Mouse (Mus musculus): ENCODE results near the gene Slc37a3.
"Not testable (repeated sequence)": the region's sequence is repeated elsewhere in the genome, so short reads cannot be mapped to it uniquely, and the experiment has no call there.

The Slc37a3 gene

GRCm38 (mm10) chr6:39377311-39377827 lies at the start of gene Slc37a3:
Gene Slc37a3 (minus strand): TSS chr6:39377675.
- peak; percentile 80 to 94 for DNase-seq (ENCODE audit: low spot score in 2 of 2)

DNA sequence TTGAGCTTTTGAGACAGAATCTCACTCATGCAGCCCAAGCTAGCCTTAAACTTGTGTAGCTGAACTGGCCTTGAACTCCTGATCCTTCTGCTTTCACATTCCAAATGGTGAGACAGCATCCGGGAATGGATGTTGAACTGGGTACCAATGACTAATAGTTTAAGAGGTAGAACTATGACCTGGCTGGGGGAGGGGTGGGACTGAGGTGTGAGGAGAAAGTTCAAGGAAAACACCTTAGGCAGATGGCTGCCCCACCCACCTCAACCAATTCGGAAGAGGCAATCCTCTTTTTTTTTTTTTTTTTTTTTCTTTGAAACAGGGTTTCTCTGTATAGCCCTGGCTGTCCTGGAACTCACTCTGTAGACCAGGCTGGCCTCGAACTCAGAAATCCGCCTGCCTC lies 49.2 kb upstream of the Slc37a3 start:
- DNase-seq (ENCODE audit: low spot score in 2 of 2) = no peak

GRCm38 (mm10) chr6:39425181-39425580 lies 47.7 kb upstream of the Slc37a3 start:
- peak in 1 of 2 experiments; percentile 40 for DNase-seq (ENCODE audit: low spot score in 2 of 2)

DNA sequence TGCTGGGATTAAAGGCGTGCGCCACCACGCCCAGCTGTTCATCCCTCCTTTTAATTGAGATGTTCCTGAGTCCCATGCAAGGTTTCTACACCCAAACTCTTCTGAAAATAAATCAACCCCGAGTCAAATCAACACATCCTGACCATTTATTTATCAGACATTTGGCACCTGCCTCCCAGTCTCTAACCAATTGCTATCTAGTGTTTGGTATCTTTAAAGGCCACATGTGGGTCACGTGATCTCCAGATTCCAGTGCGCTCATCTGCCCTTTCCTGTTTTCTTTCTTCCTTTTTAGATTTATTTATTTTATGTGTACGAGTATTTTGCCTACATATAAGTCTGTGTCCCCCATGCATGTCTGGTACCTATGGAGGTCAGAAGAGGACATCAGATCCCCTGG lies 46.2 kb upstream of the Slc37a3 start:
- DNase-seq (ENCODE audit: low spot score in 2 of 2) = peak; percentile 30 to 60

- peak; percentile 49 to 50 for DNase-seq (ENCODE audit: low spot score in 2 of 2)
Observed at GRCm38 (mm10) chr6:39423130-39423551, 45.7 kb upstream of the Slc37a3 start.

DNA sequence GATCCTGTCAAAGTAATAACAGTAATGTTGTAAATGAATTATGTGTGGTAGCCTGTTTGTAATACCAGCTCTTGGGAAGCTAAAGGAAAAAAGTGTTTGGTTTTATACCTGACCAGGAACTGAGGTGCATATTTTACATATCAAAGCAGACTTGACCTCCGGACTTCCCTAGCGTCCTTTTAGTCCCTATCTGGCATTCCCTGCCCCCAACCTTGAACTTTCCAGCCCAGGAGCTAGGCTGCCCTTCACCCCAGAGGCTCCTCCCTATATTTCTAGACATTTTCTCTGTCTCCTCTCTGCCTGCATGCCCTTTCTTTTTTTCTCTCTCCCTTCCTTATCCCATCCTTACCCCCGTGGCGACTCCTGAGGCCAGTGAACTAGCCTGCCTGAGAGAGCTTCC lies 43.4 kb upstream of the Slc37a3 start:
- DNase-seq (ENCODE audit: low spot score in 2 of 2) = no peak

GRCm38 (mm10) chr6:39419851-39420721 lies 42.6 kb upstream of the Slc37a3 start, which contains the start of gene Mkrn1:
Gene Mkrn1 (minus strand): TSS chr6:39420462.
- DNase-seq (ENCODE audit: low spot score in 2 of 2) = peak; percentile 87 to 91

DNA sequence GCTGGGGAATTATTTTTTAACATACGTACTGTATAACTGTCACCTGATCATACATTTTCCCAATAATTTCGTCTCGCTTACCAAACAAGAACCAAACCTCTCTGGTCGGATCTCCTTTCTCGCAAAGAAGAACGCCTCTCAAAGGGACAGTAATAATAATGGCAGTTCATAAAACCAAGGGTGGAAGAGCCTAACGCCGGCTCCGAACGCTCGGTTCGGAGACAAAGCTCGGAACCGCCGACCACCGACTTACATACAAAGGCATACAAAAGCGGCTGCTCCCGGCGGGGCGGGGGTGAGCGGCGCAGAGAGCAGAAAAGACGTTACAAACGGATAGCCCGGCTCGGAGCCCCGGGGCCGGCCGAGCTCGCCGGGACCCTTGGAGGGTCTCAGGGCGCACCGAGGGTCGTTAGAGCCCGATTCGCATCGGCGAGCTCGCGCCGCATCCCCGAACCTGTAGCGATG lies 41.9 kb upstream of the Slc37a3 start:
- peak in 1 of 2 experiments; percentile 29 for DNase-seq (ENCODE audit: low spot score in 2 of 2)

- DNase-seq (ENCODE audit: low spot score in 2 of 2) = not testable (repeated sequence)
Observed at GRCm38 (mm10) chr6:39416654-39417053, 39.2 kb upstream of the Slc37a3 start.

DNA sequence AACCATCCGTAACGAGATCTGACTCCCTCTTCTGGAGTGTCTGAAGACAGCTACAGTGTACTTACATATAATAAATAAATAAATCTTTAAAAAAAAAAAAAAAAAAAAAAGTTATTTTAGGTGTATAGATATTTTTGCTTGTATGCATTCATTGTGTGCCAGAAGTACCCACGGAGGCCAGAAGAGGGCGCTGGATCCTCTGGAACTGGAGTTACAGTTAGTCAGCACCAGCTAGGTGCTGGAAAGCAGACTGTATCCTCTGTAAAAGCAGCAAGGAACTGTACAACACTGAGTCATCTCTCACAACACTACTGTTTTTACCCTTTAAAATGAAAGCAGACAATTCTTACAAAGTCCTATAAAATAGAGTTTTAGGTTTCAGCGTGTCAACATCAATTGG lies 38.3 kb upstream of the Slc37a3 start:
- DNase-seq (ENCODE audit: low spot score in 2 of 2) = peak; percentile 85 to 92

GRCm38 (mm10) chr6:39414106-39414505 lies 36.6 kb upstream of the Slc37a3 start:
- DNase-seq (ENCODE audit: low spot score in 2 of 2) = no peak

DNA sequence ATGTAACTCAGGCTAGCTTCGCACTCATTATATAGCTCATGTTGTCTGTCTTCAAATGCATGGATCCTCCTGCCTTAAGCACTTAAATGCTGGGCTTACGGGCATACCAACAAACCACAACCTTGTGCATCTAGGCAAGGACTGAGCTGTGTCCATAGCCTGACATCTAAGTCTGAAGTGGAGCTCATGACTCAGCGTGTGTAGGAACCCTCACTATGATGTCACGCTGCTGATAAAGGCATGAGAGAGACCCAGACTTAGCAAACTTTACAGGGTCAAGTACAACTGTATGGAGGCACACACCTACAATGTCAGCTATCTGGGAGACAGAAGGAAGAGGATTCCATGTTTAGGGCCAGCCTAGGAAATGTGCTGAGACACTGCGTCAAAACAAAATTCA lies 29.0 kb upstream of the Slc37a3 start:
- DNase-seq (ENCODE audit: low spot score in 2 of 2) = no peak

- no peak for DNase-seq (ENCODE audit: low spot score in 2 of 2)
Observed at GRCm38 (mm10) chr6:39403136-39403535, 25.7 kb upstream of the Slc37a3 start.

GRCm38 (mm10) chr6:39400343-39400742 lies 22.9 kb upstream of the Slc37a3 start:
- DNase-seq (ENCODE audit: low spot score in 2 of 2) = peak in 1 of 2 experiments; percentile 42

DNA sequence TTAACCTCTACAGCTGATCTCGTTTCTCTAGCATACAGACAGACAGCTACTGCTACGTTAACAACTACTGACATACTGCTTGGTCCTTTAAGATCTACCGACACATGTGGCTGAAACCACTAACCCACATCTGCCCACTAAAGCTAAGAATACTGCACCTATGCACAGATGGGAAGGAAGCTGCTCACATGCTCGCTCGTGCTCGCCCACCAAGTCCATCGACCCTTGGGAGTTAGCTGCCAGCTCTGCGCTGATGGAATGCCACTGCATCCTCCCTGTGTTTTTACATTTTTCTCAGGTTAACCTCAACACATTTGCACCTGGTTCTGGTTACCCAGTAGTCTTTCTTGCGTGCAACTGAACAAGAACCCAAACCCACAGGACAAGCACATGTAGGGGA lies 20.9 kb upstream of the Slc37a3 start:
- DNase-seq (ENCODE audit: low spot score in 2 of 2) = no peak

- no peak for DNase-seq (ENCODE audit: low spot score in 2 of 2)
Observed at GRCm38 (mm10) chr6:39397046-39397445, 19.6 kb upstream of the Slc37a3 start.

GRCm38 (mm10) chr6:39395916-39396315 lies 18.4 kb upstream of the Slc37a3 start:
- no peak for DNase-seq (ENCODE audit: low spot score in 2 of 2)

DNA sequence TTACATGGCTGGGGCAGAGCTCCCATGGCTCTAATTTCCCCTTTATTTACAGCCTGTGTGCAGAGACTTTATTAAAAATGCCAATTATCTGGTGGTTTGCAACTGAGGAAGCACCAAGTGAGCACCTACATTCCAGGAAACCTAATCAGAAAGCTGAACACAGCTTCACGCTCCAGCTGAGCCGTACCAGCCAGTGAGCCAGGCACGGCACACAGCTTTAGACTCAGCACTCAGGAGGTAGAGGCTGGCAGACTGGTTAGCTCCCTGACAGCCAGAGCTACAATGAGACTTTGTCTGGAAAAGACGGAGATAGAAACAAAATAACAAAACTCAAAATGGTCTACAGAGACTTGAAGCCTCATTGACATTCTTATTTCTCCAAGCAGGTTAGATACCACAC lies 18.0 kb upstream of the Slc37a3 start:
- DNase-seq (ENCODE audit: low spot score in 2 of 2) = no peak

DNA sequence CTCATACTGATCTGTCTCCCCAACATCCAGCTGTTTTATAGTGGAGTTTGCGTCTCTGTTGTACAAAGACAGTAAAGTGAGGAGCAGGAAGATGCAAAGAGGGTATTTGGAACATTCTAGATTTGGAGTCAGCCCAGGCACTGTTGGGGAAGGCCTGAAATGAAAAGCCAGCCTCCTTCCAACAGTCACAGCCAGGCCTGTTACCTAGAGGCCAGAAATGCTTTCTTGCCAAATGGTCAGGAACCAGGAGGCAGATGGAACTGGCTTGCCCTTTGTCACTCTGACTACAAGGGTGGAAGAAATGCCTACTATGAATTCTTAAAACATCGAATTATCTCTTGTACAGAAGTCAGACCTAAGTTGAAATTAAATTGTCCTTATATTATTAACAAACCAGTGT lies 12.5 kb upstream of the Slc37a3 start:
- no peak for DNase-seq (ENCODE audit: low spot score in 2 of 2)

- DNase-seq (ENCODE audit: low spot score in 2 of 2) = peak; percentile 31 to 39
Observed at GRCm38 (mm10) chr6:39381125-39381880, 3.8 kb upstream of the Slc37a3 start, which contains the start of gene Rab19. Gene Rab19 (plus strand): TSS chr6:39381175.

- DNase-seq (ENCODE audit: low spot score in 2 of 2) = no peak
Observed at GRCm38 (mm10) chr6:39380276-39380675, 2.8 kb upstream of the Slc37a3 start.

GRCm38 (mm10) chr6:39379749-39380148 lies 2.3 kb upstream of the Slc37a3 start:
- DNase-seq (ENCODE audit: low spot score in 2 of 2) = peak in 1 of 2 experiments; percentile 39
